Mouse (Mus musculus) thymus, postnatal 36 days (tissue): Measurements from ENCODE around the gene BC052040.

Experiments used
- DNase-seq, 2 experiments: peaks; one replicate each; pipeline ENCODE4 v3.0.0; 2022; ENCODE audit warnings: mixed read lengths in 2 of 2

Gene BC052040

GRCm38 (mm10) chr2:115602116-115602515 is 20.6 kb downstream of the BC052040 start:
- no peak for DNase-seq

DNA sequence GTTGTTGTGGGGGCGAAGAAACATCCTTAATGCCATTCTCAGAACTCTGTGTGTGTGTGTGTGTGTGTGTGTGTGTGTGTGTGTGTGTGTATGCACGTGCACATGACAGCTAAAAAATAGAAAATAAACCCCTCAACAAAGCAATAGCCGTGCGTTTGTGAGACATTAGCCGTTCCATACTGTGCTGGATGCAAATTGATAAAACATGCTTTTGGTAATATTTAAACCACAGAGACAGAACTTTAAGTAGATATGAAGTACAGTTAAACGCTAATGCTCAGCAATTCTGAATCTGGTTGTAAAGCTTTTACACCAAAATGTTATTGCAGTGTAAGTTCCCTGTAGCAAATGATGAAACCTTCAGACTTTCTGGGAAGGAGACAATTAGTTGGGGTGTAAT is 22.6 kb downstream of the BC052040 start:
- DNase-seq: no peak

- DNase-seq: no peak
Observed at GRCm38 (mm10) chr2:115605829-115606336, 24.4 kb downstream of the BC052040 start.

- no peak for DNase-seq
Observed at GRCm38 (mm10) chr2:115609020-115609419, 27.5 kb downstream of the BC052040 start.

DNA sequence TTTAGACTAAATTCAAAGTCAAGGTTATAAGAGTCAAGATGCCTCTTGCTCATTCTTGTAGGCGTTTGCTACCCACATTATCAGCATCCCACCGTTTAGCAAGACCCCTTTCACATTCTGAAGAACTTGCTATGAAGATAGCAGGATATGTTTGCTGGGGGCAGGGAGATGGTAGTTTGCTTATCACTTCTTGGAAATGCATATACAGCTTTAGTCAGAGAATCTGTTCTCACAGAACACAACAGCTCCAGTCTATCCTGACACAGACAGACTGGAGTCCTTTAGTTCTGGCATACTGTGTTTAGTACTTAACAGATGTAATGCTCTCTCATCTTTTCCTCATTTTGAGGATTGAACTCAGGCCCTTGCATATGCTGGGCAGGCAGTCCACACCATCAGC is 28.6 kb downstream of the BC052040 start:
- DNase-seq: no peak

DNA sequence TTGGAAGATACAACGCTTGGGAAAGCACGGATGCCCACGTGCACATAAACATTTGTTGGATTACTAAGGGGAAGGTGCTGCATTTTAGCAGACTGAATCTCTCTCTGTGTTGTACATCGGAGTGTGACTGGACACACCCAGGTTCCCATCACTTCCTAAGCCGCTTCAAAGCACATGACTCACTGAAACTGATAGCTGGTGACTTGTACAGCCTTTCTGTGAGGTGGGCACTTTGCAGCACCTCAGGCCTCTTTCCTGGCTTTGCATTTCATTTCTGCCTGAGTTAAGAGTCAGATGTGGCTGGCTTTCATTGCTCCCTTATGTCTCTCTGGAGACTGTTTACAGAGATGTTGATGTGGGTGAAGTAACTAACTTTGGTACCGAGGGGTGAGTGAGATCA is 29.0 kb downstream of the BC052040 start:
- no peak for DNase-seq

DNA sequence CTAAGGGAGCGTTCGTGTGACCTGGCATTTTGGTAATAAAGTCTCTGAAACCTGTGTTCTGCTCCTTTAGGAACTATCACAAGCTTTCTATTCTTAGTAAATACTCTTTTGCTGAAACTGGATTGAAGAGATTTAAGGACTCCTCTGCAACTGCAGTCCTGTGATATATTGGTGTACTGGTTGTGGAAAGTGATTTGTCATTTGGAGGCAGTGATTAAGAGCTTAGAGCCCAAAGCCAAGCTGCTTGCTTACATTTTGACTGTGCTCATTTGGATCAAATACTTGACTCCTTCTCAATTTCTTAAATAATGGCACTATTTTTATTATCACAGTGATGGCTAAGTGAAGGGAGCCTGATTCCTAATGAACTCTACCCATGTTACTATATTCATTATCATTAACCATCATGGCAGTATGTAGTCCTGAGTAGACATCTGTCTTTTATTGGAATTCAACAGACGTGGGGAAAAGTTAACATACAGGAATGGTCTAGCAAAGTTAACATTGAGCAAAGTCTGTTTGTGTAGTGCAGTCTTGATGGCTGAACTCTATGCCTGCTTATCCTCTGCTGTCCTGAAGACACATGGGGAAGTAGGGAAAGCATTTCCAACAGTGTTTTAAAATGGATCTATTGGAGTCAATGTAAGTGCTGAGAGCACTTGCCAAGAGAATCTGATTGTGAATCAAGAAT is 32.5 kb downstream of the BC052040 start:
- DNase-seq: no peak

GRCm38 (mm10) chr2:115628471-115628870 is 47.0 kb downstream of the BC052040 start:
- DNase-seq: no peak

DNA sequence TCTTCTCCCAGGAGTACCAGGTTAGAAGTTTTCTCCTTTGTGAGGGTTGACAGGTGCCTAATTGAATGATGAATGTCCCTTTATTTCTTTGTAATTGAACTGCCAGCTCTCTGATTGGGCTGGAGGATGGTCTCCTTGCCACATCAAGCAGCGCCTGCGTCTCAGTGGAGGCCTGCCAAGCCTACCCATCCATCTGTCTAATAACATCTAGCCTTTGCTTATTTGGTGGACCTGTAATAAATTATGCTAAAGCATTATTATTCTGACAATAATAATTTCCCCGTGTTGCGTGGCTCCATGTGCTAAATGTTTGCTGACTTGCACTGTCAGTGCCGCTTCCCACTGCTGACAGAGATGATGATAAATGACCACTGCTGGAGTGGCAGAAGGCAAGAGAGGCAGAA is 49.5 kb downstream of the BC052040 start:
- DNase-seq: no peak

GRCm38 (mm10) chr2:115631826-115632225 is 50.3 kb downstream of the BC052040 start:
- no peak for DNase-seq

DNA sequence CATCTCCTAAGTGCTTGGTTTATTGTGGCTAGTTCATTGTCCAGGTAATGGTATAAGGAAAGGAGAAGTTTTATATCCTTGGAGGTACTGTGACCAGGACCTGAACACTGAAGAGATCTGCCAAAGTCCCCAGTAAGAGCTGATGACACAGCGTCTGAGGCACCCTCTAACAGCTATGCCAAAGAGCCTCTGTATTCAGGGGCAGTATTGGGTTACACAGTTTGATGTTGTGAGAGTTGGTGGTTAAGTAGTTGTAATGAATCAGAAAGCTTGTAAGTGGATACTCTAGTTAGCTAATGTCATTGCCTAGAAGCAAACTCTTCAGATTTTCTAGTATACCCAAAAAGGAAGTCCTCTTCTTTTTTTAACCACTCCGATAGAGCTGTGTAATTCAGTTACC is 68.7 kb downstream of the BC052040 start:
- DNase-seq: no peak

DNA sequence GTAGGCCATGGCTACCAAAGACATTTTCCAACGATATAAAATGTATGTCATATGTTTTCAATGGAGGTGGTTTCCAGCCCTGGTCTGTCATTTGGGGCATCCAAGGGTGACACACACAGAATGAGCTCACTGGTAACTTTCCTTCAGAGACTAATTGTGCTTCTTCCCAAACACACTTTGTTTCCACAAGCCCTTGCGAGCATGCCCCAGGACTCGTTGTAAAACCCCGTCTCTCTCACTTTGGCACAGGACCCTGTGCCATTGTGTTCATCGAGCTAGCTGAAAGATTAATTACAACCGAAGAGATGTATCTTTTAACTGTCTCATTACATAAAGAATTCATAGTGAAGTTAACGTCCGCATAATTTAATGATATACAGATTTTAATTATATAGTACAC is 78.2 kb downstream of the BC052040 start:
- no peak for DNase-seq

DNA sequence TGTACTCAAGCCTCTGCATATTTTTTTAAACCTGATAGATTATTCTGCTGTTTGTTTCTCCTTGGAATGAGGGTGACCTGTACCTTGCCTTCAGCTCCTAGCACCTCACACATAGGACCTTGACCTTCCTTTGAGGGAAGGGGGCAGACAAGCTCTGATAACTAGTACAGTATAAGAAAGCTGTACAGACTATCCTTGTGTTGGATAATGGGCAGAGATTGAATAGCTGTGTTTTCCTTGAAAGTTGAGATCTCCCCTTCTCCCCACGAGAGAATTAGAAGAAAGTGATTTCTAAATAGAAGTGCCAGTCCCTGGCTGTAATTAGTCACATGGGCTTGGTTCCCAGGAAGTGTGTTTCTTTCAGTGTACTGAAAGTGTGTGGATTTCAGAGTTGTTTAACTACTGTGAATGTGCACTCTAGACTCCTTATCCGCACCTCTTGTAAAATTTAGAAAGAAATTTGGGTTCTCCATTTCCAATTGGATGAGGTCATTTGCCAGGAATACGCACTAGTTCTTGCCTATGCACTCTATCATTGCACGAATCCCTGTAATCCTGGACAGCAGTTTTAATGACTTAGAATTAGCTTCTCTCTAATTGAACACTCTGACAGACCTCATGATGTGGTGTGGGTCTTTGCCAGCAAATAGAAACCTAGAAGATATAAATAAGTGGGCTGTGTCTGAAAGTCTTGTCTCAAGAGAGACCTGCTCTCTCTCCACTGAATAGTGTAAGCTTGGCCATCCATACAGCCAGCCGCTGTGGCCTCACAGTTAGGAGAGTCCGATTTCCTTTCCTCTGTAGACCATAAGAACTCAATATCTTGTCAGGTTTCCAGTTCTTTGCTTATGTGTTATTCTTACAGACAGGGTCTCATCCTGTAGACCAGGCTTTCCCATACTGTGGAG is 79.0 kb downstream of the BC052040 start:
- DNase-seq: no peak

- peak; percentile 23 to 57 for DNase-seq
Observed at GRCm38 (mm10) chr2:115667516-115667915, 86.0 kb downstream of the BC052040 start.

DNA sequence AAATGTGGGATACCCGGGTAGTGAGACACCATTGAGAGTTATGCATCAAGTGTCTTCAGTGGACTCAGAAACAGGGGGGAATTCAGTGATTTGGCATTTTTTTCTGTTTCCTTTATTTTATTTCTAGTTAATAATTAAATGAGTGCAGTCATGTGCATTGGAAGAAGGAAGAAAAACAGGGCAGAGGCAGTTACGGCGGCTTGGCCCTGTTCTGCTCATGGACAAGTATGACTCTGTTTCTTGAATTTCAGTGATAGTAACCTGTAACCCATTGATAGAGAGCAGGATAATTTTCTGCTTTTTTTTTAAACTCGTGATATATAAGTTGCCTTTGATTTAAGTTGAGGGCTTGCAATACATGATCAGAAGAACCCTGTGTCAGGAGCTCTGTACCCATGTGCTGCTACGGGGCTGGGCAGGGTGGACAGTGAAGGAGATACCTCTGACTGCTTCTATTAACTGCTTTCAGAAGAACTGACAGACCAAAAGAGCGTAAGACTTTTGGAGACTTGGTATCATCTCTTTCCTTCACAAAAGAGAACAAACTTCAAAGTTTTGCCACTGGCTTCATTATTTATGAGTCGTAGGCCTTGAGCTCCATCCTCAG is 91.6 kb downstream of the BC052040 start:
- DNase-seq: no peak

GRCm38 (mm10) chr2:115678786-115679185 is 97.3 kb downstream of the BC052040 start:
- no peak for DNase-seq

DNA sequence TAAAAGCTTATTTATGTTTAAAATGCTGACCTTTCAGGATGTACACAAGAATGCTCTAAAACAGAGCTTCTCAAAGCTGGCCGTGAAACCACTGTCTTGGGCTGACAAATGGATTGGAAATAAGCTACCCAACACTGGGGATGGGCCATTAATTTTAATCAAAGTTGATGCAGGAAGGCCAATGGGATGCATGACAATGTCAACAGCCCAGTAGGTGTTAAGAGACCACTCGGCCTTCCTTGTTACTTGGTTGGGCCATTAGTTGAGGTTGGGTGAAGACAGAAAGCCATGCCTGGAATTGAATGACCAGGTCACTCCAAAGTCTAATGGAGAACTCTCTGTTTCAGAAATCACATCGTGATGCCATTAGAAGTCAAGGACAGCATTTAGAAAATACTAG is 103.7 kb downstream of the BC052040 start:
- no peak for DNase-seq

- no peak for DNase-seq
Observed at GRCm38 (mm10) chr2:115687612-115688011, 106.1 kb downstream of the BC052040 start.

- DNase-seq: no peak
Observed at GRCm38 (mm10) chr2:115688282-115688681, 106.8 kb downstream of the BC052040 start.

- no peak for DNase-seq
Observed at GRCm38 (mm10) chr2:115693841-115694240, 112.3 kb downstream of the BC052040 start.

- no peak for DNase-seq
Observed at GRCm38 (mm10) chr2:115694386-115694785, 112.9 kb downstream of the BC052040 start.

DNA sequence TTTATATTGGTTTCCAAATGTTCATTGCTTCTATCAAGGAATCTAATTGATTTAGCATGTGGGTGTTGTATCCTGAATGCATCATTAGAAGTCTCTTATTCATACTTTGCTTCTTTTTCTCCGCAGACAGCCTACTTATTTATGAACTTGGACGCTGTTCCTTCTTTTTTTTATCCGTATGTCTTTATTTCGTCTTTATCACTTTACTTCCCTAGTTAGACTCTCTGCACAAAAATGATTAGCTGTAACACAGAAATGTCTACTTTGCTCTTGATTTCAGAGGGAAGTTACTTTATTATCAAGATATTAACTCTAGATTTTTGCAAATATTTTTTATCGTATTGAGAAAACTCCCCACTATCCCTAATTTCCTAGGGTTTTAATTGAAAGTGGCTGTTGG is 117.5 kb downstream of the BC052040 start:
- no peak for DNase-seq

- DNase-seq: no peak
Observed at GRCm38 (mm10) chr2:115702610-115703009, 121.1 kb downstream of the BC052040 start.

DNA sequence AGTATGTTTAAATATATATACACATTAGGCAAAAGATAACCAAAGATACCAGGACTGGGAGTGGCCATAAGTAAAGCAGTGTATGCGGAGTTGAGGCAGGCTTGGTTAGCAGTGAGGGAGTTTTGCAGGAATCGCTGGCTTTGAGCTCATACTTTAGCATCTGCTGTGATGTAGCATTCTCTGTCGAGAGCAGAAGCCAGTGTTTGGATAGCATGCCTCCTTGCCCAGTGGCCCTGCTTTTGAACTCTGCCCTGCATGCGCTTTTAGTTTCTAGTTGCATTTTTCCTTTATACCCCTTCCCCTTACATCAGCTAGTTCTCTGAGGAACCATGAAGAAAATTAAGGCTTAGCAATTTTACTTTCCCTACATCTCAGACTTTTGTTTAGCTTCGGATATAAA is 136.0 kb downstream of the BC052040 start:
- no peak for DNase-seq
